Mouse (Mus musculus) thymus, adult 2 months (tissue): ENCODE data around the gene Gm5134.

ENCODE experiments used
- CTCF ChIP-seq: fragments of 200-500 bp; IDR thresholded peaks from 2 replicates; pipeline ENCODE4 v1.5.1; 2012; ENCODE audit warnings: mild to moderate bottlenecking, control low read depth, low read length, moderate library complexity, borderline replicate concordance; ENCODE audit not compliant: control insufficient read depth, poor library complexity, insufficient read depth; ENCODE audit errors: extremely low read depth
- POLR2A ChIP-seq: fragments of 200-500 bp; IDR thresholded peaks from 2 replicates; pipeline ENCODE4 v1.6.1; 2012; ENCODE audit warnings: mild to moderate bottlenecking, low read length, control low read depth, moderate library complexity; ENCODE audit not compliant: control insufficient read depth, poor library complexity, insufficient read depth; ENCODE audit errors: extremely low read depth

DNA sequence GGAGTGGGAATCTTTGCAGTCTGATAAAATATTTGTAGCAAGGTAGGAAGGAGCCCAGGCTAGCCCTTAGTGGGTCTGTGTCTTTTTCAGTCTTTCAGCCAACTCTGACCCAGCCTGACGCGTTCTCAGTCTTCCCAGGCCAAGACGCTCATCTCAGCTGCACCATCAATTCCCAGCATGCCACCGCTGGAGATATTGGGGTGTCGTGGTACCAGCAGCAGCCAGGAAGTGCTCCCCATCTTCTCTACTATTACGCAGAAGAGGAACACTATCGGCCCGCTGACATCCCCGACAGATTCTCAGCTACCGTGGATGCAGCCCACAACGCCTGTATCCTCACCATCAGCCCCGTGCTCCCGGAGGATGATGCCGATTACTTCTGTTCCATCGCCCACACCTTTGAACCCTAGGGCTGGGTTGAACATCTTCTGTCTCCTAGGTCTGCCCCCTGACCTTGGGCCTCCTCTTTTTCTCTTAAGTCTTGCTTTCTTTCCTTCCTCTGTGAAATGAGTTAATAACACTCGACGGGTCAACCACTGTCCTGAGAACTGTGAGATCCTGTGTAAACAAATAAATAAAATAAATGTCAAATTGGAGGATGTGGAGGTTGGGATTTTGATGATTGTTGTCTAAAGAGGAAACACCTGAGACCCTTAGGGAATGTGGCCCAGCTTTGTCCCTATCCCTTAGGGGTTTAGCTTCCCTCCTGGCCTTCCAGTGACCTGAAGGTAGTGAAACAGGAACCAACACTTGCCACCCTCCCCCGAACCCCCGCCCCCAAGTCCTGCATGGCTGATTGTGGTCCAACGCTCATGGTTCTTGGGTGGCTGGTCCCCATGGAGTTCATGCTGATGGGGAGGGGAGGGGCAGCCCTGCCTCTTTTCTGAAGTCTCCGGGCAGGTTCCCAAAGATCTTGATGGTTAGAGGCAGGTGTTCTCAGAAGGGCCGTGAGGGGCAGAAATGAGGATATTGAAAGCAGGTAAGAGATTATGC, 5.0 kb upstream of the Gm5134 start:
- no peak for TF ChIP-seq CTCF
- TF ChIP-seq POLR2A: no peak
